Comparison of ENCODE assay signal across 9 mouse cellular contexts in the genomic region with DNA sequence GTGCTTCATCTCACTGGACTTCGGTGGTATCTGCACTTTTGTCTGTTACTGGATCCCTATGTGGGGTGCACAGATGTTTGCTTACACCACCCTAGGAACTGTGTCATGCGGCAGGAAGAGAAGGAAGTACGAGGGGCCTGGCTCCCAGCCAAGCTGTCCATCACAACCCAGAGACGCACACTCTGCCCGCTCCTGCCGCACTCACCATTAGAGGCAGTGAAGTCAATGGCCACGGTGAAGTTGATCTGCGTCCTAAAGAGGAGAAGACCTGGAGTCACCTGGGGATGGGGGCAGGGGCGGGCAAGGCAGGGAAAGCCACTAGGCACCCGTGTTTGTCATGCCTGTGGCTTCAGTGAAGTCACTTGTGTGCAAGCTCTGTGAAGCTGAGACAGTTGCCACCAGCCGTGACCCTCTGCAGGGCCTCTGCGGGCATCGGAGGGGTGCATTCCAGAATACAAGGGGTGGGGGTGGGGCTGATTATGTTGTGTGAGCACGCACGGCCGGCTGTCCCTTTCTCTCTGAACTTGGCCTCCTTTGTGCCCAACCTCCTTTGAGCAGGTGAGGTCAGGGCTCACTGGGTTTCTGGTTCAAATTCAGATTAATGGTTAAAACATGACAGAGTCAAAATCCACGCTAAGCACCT. TPM values are rescaled to one million over a fixed set of nuclear protein-coding genes. Genes with fewer than 3 reads are reported as not detected.
DNase-seq lines count a peak whose midpoint lies in the region; ATAC-seq and TF ChIP-seq lines count a peak whose summit lies in the region.
"Had no signal": no experiment of that assay in that cellular context is flagged by ENCODE, and none has a peak within 500 bp of the region (broad histone marks: within the 10 kb centered on the region; RNA-seq: fewer than 3 reads in every experiment).

No protein-coding gene starts in this region.

- WGBS in embryonic facial prominence, embryonic 14.5 days: 9% methylated on average over 16 of the region's 17 CpGs
- WGBS in lung, postnatal 0 days: 8% methylated on average over 17 of the region's 17 CpGs
- WGBS in stomach, embryonic 16.5 days: 14% methylated on average over 17 of the region's 17 CpGs

- H3K27ac ChIP-seq in embryonic facial prominence, embryonic 14.5 days (replicated peaks; ENCODE audit: low read depth, low read length): no peak overlapping the region
- no peak overlapping the region for H3K27ac ChIP-seq in lung, postnatal 0 days (ENCODE audit: low read length)
- peak overlapping the region; percentile 81 for H3K27ac ChIP-seq in stomach, embryonic 16.5 days (ENCODE audit: low read length)

- ATAC-seq in embryonic facial prominence, embryonic 14.5 days (ENCODE audit: low read depth): no peak
- peak; percentile 63 for ATAC-seq in lung, postnatal 0 days
- peak; percentile 16; the same call in 1 of the 2 replicates for ATAC-seq in stomach, embryonic 16.5 days (ENCODE audit: insufficient read depth, low FRiP score)

- DNase-seq in right cerebral cortex, postnatal 14 days: peak; percentile 50
- no peak for DNase-seq in right cerebral cortex, postnatal 36 days (ENCODE audit: low spot score in 2 of 2)
- peak; percentile 58 for DNase-seq in embryonic facial prominence, embryonic 14.5 days (ENCODE audit: low spot score)
- DNase-seq in kidney, adult 11 months: peak; percentile 45
- DNase-seq in lung, postnatal 0 days (ENCODE audit: low spot score): peak; percentile 64
- no peak for DNase-seq in layer of hippocampus, postnatal 36 days
- no peak for DNase-seq in ovary, adult 18-20 months (ENCODE audit: low spot score)

- no peaks in the 10 kb centered on the region for H3K27me3 ChIP-seq in embryonic facial prominence, embryonic 14.5 days (replicated peaks; ENCODE audit: control insufficient read depth, insufficient read depth, low read length)
- no peaks in the 10 kb centered on the region for H3K27me3 ChIP-seq in lung, postnatal 0 days (replicated peaks; ENCODE audit: insufficient read depth, low read length)
- H3K27me3 ChIP-seq in stomach, embryonic 16.5 days (ENCODE audit: control insufficient read depth, insufficient read depth, low read length): no peaks in the 10 kb centered on the region

- H3K4me3 ChIP-seq in embryonic facial prominence, embryonic 14.5 days (ENCODE audit: low read depth, low read length): no peak overlapping the region
- H3K4me3 ChIP-seq in lung, postnatal 0 days (ENCODE audit: low read depth, low read length): no peak overlapping the region
- H3K4me3 ChIP-seq in stomach, embryonic 16.5 days (replicated peaks; ENCODE audit: low read length): no peak overlapping the region

- 0 out of 2 replicates have a peak overlapping the region, but pooled peaks have one; percentile 22 for H3K9ac ChIP-seq in embryonic facial prominence, embryonic 14.5 days (ENCODE audit: low read depth, low read length)
- H3K9ac ChIP-seq in lung, postnatal 0 days (replicated peaks; ENCODE audit: low read depth): no peak overlapping the region
- peak overlapping the region; percentile 12; the same call in 1 of the 2 replicates for H3K9ac ChIP-seq in stomach, embryonic 16.5 days (ENCODE audit: low read length)

- TF ChIP-seq CTCF in lung, postnatal 0 days (IDR thresholded peaks at IDR 0.05): no peak

- no peaks in the 10 kb centered on the region for H3K36me3 ChIP-seq in embryonic facial prominence, embryonic 14.5 days (ENCODE audit: control insufficient read depth, insufficient read depth, low read length)
- no peaks in the 10 kb centered on the region for H3K36me3 ChIP-seq in lung, postnatal 0 days (ENCODE audit: insufficient read depth, low read length)
- no peaks in the 10 kb centered on the region for H3K36me3 ChIP-seq in stomach, embryonic 16.5 days (ENCODE audit: control insufficient read depth, insufficient read depth, low read length)

- H3K4me1 ChIP-seq in embryonic facial prominence, embryonic 14.5 days (ENCODE audit: control insufficient read depth, insufficient read depth, low read length): peaks cover 16% of the 10 kb centered on the region
- peaks cover 5% of the 10 kb centered on the region for H3K4me1 ChIP-seq in lung, postnatal 0 days (ENCODE audit: insufficient read depth, low read depth, low read length)
- H3K4me1 ChIP-seq in stomach, embryonic 16.5 days (ENCODE audit: control insufficient read depth, insufficient read depth, low read length): peaks cover 39% of the 10 kb centered on the region

- H3K9me3 ChIP-seq in embryonic facial prominence, embryonic 14.5 days (ENCODE audit: control insufficient read depth, low read length): peaks cover 7% of the 10 kb centered on the region; the same call in 1 of the 2 replicates
- H3K9me3 ChIP-seq in lung, postnatal 0 days (ENCODE audit: low read length): no peaks in the 10 kb centered on the region
- H3K9me3 ChIP-seq in stomach, embryonic 16.5 days (replicated peaks; ENCODE audit: control insufficient read depth, low read length): peaks cover 12% of the 10 kb centered on the region

- no peak overlapping the region for H3K4me2 ChIP-seq in embryonic facial prominence, embryonic 14.5 days (ENCODE audit: low read depth, low read length)
- H3K4me2 ChIP-seq in lung, postnatal 0 days (replicated peaks; ENCODE audit: low read depth, low read length): no peak overlapping the region; the same call in 1 of the 2 replicates
- peak overlapping the region; percentile 9; the same call in 1 of the 2 replicates for H3K4me2 ChIP-seq in stomach, embryonic 16.5 days (ENCODE audit: low read depth, low read length)

- no peak for TF ChIP-seq EP300 in lung, postnatal 0 days (IDR thresholded peaks at IDR 0.05)

RNA-seq across cellular contexts. Expression of gene Rab44, which starts 50.6 kb away (rescaled TPM):
- polyA plus RNA-seq in embryonic facial prominence, embryonic 14.5 days (2014; fragmentation: Nextera tagmentation; extraction: Ambion mirVana): 1.7 and 2.2 TPM in 2 replicates
- 1.0 and 1.2 TPM in 2 replicates for polyA plus RNA-seq in lung, postnatal 0 days (2015; fragmentation: Nextera tagmentation; extraction: Ambion mirVana)
- 4.0 and 4.1 TPM in 2 replicates for polyA plus RNA-seq in stomach, embryonic 16.5 days (2015; fragmentation: Nextera tagmentation; extraction: Ambion mirVana)
- not detected for total RNA-seq in layer of hippocampus, postnatal 36 days (2021)
- polyA plus RNA-seq: limb, embryonic 11.5 days had no signal

Comparison
In these comparisons a context has a peak if more than half of its experiments do, and no peak if none do; other contexts are left out.
1. DNase-seq: peak in right cerebral cortex, postnatal 14 days (single experiment), embryonic facial prominence, embryonic 14.5 days (single experiment), kidney, adult 11 months (single experiment) and lung, postnatal 0 days (single experiment); none in right cerebral cortex, postnatal 36 days (0 of 2), layer of hippocampus, postnatal 36 days (0 of 2) and ovary, adult 18-20 months (single experiment).